Mouse (Mus musculus) spleen, postnatal 14 days (tissue): ENCODE results near the gene Sfrp2.

Experiments used
- DNase-seq, 2 experiments: peaks; one replicate each; pipeline ENCODE4 v3.0.0; 2021 to 2022; ENCODE audit warnings: low spot score in 2 of 2

Gene Sfrp2

GRCm38 (mm10) chr3:83771160-83771869, 5.2 kb downstream of the Sfrp2 start:
- no peak for DNase-seq

- DNase-seq = no peak
These were observed 7.2 kb downstream of the Sfrp2 start for GRCm38 (mm10) chr3:83773281-83773680.

GRCm38 (mm10) chr3:83775403-83775802, 9.3 kb downstream of the Sfrp2 start:
- DNase-seq = no peak

- no peak for DNase-seq
These were observed 15.5 kb downstream of the Sfrp2 start for GRCm38 (mm10) chr3:83781460-83782222.

- no peak for DNase-seq
These were observed 17.8 kb downstream of the Sfrp2 start for GRCm38 (mm10) chr3:83783716-83784469.

GRCm38 (mm10) chr3:83784726-83785125, 18.6 kb downstream of the Sfrp2 start:
- no peak for DNase-seq

GRCm38 (mm10) chr3:83787086-83787485, 21.0 kb downstream of the Sfrp2 start:
- no peak for DNase-seq

GRCm38 (mm10) chr3:83787776-83788305, 21.7 kb downstream of the Sfrp2 start:
- DNase-seq = no peak

GRCm38 (mm10) chr3:83789651-83790451, 23.7 kb downstream of the Sfrp2 start:
- no peak for DNase-seq

- no peak for DNase-seq
These were observed 25.3 kb downstream of the Sfrp2 start for GRCm38 (mm10) chr3:83791444-83791843.

GRCm38 (mm10) chr3:83797098-83797497, 31.0 kb downstream of the Sfrp2 start:
- no peak for DNase-seq

GRCm38 (mm10) chr3:83797828-83798227, 31.7 kb downstream of the Sfrp2 start:
- peak; percentile 24 to 50 for DNase-seq

GRCm38 (mm10) chr3:83799486-83799885, 33.4 kb downstream of the Sfrp2 start:
- DNase-seq = no peak

- DNase-seq = no peak
These were observed 35.6 kb downstream of the Sfrp2 start for GRCm38 (mm10) chr3:83801649-83802155.

GRCm38 (mm10) chr3:83808483-83808882, 42.4 kb downstream of the Sfrp2 start:
- no peak for DNase-seq

- peak in 1 of 2 experiments; percentile 14 for DNase-seq
These were observed 45.9 kb downstream of the Sfrp2 start for GRCm38 (mm10) chr3:83811987-83812386.

- DNase-seq = no peak
These were observed 46.7 kb downstream of the Sfrp2 start for GRCm38 (mm10) chr3:83812863-83813262.

GRCm38 (mm10) chr3:83816372-83816925, 50.3 kb downstream of the Sfrp2 start:
- DNase-seq = no peak

GRCm38 (mm10) chr3:83823774-83824173, 57.7 kb downstream of the Sfrp2 start:
- no peak for DNase-seq
